Mouse (Mus musculus) cerebellum, adult 2 months (tissue): ENCODE measurements around the gene Gna12. TPM values are rescaled to one million over a fixed set of nuclear protein-coding genes. Genes with fewer than 3 reads are reported as not detected.

Experiments
- DNase-seq, 2 experiments: peaks; one replicate each; pipeline ENCODE4 v3.0.0; 2021
- H3K27ac ChIP-seq: fragments of 200-500 bp; 2 replicates; pipeline ENCODE4 v1.5.1; 2012; ENCODE audit warnings: low read length, control low read depth, inconsistent platforms; ENCODE audit not compliant: insufficient read depth
- H3K27me3 ChIP-seq: fragments of 200-500 bp; 2 replicates; pipeline ENCODE4 v1.6.1; 2012; ENCODE audit warnings: inconsistent platforms, mild to moderate bottlenecking, low read length, moderate library complexity; ENCODE audit not compliant: control insufficient read depth, insufficient read depth
- H3K4me1 ChIP-seq: fragments of 200-500 bp; 2 replicates; pipeline ENCODE4 v1.6.1; 2011; ENCODE audit warnings: low read length; ENCODE audit not compliant: control insufficient read depth, insufficient read depth
- H3K4me3 ChIP-seq: fragments of 200-500 bp; replicated peaks from 2 replicates; pipeline ENCODE3; 2011; ENCODE audit warnings: mild to moderate bottlenecking, low read depth, low read length, control low read depth; ENCODE audit not compliant: insufficient read depth
- CTCF ChIP-seq: fragments of 200-500 bp; IDR thresholded peaks from 2 replicates; pipeline ENCODE4 v1.5.1; 2011; ENCODE audit warnings: low read depth, mild to moderate bottlenecking, control low read depth, low read length, moderate library complexity, borderline replicate concordance; ENCODE audit not compliant: insufficient read depth
- POLR2A ChIP-seq: fragments of 200-500 bp; IDR thresholded peaks from 2 replicates; pipeline ENCODE4 v1.6.1; 2011; ENCODE audit warnings: low read length, control low read depth, borderline replicate concordance; ENCODE audit not compliant: insufficient read depth
- WGBS: fragments of 180-500 bp; shearing (Covaris S2); methylation state at CpG from one replicate; pipeline ENCODE4 v1.1.7; 2018; 5-methylcytosine and 5-hydroxymethylcytosine counted together
- polyA plus RNA-seq: library from polyadenylated mRNA; depleted of rRNA; stranded (reverse); fragments of >200 nt; gene quantifications from 2 replicates; pipeline ENCODE4 v1.2.3, GENCODE M21; 2012

Gene Gna12
- polyA plus RNA-seq, 1 experiment = 123 TPM

GRCm38 (mm10) chr5:140749062-140749875 is 81.0 kb downstream of the Gna12 start:
- Histone ChIP-seq H3K4me1 (no peaks in the 10 kb centered on the region), H3K27me3 (no peaks in the 10 kb centered on the region), H3K27ac (no peak overlapping the region), H3K4me3 (peak overlapping the region; percentile 48)
- TF ChIP-seq CTCF (peak; percentile 85), POLR2A (no peak)
- WGBS = 13% methylated on average over 12 of the region's 12 CpGs
- DNase-seq = peak; percentile 69 to 75

- TF ChIP-seq POLR2A (no peak), CTCF (no peak)
- Histone ChIP-seq H3K4me3 (no peak overlapping the region), H3K27me3 (no peaks in the 10 kb centered on the region), H3K4me1 (no peaks in the 10 kb centered on the region), H3K27ac (no peak overlapping the region)
- no peak for DNase-seq
- WGBS = 65% methylated on average over 10 of the region's 10 CpGs
Observed at GRCm38 (mm10) chr5:140748425-140748824, 81.8 kb downstream of the Gna12 start.

- DNase-seq = no peak
- no peak for TF ChIP-seq CTCF
- TF ChIP-seq POLR2A = no peak
- no peaks in the 10 kb centered on the region for H3K27me3 ChIP-seq
- H3K27ac ChIP-seq = no peak overlapping the region
- 9% methylated on average over 12 of the region's 12 CpGs for WGBS
- H3K4me1 ChIP-seq = no peaks in the 10 kb centered on the region
- H3K4me3 ChIP-seq = no peak overlapping the region
Observed at GRCm38 (mm10) chr5:140743706-140744131, 86.5 kb downstream of the Gna12 start.

- DNase-seq = no peak
- no peaks in the 10 kb centered on the region for H3K4me1 ChIP-seq
- H3K27me3 ChIP-seq = no peaks in the 10 kb centered on the region
- peak; percentile 24; the same call in 1 of the 2 replicates for TF ChIP-seq CTCF
- TF ChIP-seq POLR2A = no peak
- H3K4me3 ChIP-seq = no peak overlapping the region
- H3K27ac ChIP-seq = no peak overlapping the region
Observed at GRCm38 (mm10) chr5:140741877-140742276, 88.4 kb downstream of the Gna12 start.

- no peaks in the 10 kb centered on the region for H3K27me3 ChIP-seq
- TF ChIP-seq CTCF (no peak), POLR2A (no peak)
- H3K4me3 ChIP-seq = no peak overlapping the region
- no peak for DNase-seq
- H3K27ac ChIP-seq = no peak overlapping the region
- no peaks in the 10 kb centered on the region for H3K4me1 ChIP-seq
- WGBS = 50% methylated on average over 11 of the region's 11 CpGs
Observed at GRCm38 (mm10) chr5:140741040-140741439, 89.2 kb downstream of the Gna12 start.

GRCm38 (mm10) chr5:140739813-140740212 is 90.4 kb downstream of the Gna12 start:
- Histone ChIP-seq H3K27ac (no peak overlapping the region), H3K27me3 (no peaks in the 10 kb centered on the region), H3K4me1 (peaks cover 3% of the 10 kb centered on the region; the same call in 1 of the 2 replicates), H3K4me3 (no peak overlapping the region)
- TF ChIP-seq CTCF = no peak
- no peak for TF ChIP-seq POLR2A
- WGBS = 77% methylated on average over 12 of the region's 12 CpGs
- no peak for DNase-seq

- TF ChIP-seq CTCF = no peak
- no peak for TF ChIP-seq POLR2A
- 24% methylated on average over 13 of the region's 13 CpGs for WGBS
- H3K4me3 ChIP-seq = no peak overlapping the region
- peaks cover 3% of the 10 kb centered on the region; the same call in 1 of the 2 replicates for H3K4me1 ChIP-seq
- no peak for DNase-seq
- no peaks in the 10 kb centered on the region for H3K27me3 ChIP-seq
- H3K27ac ChIP-seq = no peak overlapping the region
Observed at GRCm38 (mm10) chr5:140736166-140736565, 94.1 kb downstream of the Gna12 start.

- peak overlapping the region; percentile 34 for H3K4me3 ChIP-seq
- peaks cover 3% of the 10 kb centered on the region; the same call in 1 of the 2 replicates for H3K4me1 ChIP-seq
- 4% methylated on average over 22 of the region's 22 CpGs for WGBS
- H3K27me3 ChIP-seq = no peaks in the 10 kb centered on the region
- H3K27ac ChIP-seq = no peak overlapping the region
- DNase-seq = no peak
- TF ChIP-seq CTCF (no peak), POLR2A (no peak)
Observed at GRCm38 (mm10) chr5:140735297-140735696, 94.9 kb downstream of the Gna12 start.
